Mouse (Mus musculus) lung, postnatal 0 days (tissue): ENCODE data around the gene Rapgef2.

ENCODE experiments used
- CTCF ChIP-seq: IDR thresholded peaks from 2 replicates; pipeline ENCODE4 v1.5.1; 2016; ENCODE audit warnings: antibody characterized with exemption, mild to moderate bottlenecking
- EP300 ChIP-seq: IDR thresholded peaks from 2 replicates; pipeline ENCODE4 v1.6.1; 2016; ENCODE audit warnings: antibody characterized with exemption, mild to moderate bottlenecking, control low read depth

DNA sequence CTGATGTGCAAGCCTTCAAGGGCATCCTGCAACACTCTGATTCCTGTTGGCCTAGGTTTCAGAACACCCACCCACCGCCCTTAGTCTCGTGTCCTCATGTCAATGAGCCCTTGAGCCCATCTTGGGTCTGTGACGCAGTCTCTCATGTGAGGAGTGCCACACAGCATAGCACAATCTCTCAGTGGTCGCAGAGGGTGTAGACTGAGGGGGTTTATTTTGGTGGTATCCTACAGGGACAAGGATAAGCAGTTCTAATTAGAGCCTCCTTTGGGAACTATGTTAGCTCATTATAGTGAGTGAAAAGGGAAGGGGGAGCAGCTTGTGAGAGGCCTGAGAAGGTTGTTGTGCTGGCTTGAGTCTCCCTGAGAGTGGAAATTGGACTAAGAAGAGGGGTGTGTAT is 263.6 kb downstream of the Rapgef2 start:
- TF ChIP-seq CTCF, result no peak
- no peak for TF ChIP-seq EP300
